Mouse (Mus musculus): ENCODE results near the gene Mdm2.

DNA sequence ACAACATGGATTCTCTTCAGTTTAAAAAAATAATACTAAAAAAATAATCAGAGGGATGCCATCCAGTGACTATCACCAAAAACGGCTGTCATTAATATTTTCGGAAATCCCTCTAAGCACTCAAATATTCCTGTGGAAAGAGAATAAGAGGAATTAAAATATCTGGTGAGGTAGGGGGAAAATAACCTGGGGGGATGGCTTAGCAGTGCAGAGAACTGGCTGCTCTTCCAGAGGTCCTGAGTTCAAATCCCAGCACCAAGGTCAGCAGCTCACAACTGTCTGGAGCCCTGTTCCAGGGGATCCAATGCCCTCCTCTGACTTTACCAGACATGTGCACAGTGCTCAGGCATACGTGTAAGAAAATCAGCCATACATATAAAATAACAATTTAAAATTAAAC, 44.2 kb downstream of the Mdm2 start:
- TF ChIP-seq CTCF (conservative IDR thresholded peaks at IDR 0.05; ENCODE audit: insufficient read depth, insufficient read length, low read depth, low read length) (no peak), POLR2A (IDR thresholded peaks at IDR 0.05; ENCODE audit: low read depth, low read length) (no peak)
